Mouse (Mus musculus): ENCODE measurements at regions not wholly inside any gene's neighbourhood (a gene's known extent, or its start where the extent isn't known, plus 50 kb on each side); places are given as distances from the start of the nearest gene placed in this dataset.

- WGBS (ENCODE audit: insufficient replicate concordance), result 62% methylated on average over 1 of the region's 1 CpGs
- H3K27ac ChIP-seq, result no peak overlapping the region
- no peaks in the 10 kb centered on the region for H3K4me1 ChIP-seq (replicated peaks; ENCODE audit: control insufficient read depth in 2 of 2, insufficient read depth in 2 of 2, low read length in 1 of 2)
- no peaks in the 10 kb centered on the region for H3K9me3 ChIP-seq (ENCODE audit: control insufficient read depth, low read length)
- H3K9ac ChIP-seq (replicated peaks), result no peak overlapping the region
- TF ChIP-seq EP300 (IDR thresholded peaks at IDR 0.05; ENCODE audit: low read depth) (no peak), CTCF (IDR thresholded peaks at IDR 0.05; ENCODE audit: low read depth) (no peak)
- no peaks in the 10 kb centered on the region for H3K36me3 ChIP-seq (replicated peaks; ENCODE audit: control insufficient read depth, insufficient read depth, low read depth)
- ATAC-seq (ENCODE audit: insufficient read depth), result no peak
- H3K27me3 ChIP-seq (ENCODE audit: control insufficient read depth, insufficient read depth, low read length), result no peaks in the 10 kb centered on the region
- H3K4me3 ChIP-seq (ENCODE audit: insufficient read depth in 1 of 2, low read depth in 2 of 2, low read length in 2 of 2), result no peak overlapping the region
- H3K4me2 ChIP-seq (ENCODE audit: low read depth), result no peak overlapping the region
- no peak for DNase-seq (ENCODE audit: low read depth in 3 of 3, low spot score in 3 of 3)
Observed at GRCm38 (mm10) chr8:96012002-96012401, 123.7 kb upstream of the Got2 start.

DNA sequence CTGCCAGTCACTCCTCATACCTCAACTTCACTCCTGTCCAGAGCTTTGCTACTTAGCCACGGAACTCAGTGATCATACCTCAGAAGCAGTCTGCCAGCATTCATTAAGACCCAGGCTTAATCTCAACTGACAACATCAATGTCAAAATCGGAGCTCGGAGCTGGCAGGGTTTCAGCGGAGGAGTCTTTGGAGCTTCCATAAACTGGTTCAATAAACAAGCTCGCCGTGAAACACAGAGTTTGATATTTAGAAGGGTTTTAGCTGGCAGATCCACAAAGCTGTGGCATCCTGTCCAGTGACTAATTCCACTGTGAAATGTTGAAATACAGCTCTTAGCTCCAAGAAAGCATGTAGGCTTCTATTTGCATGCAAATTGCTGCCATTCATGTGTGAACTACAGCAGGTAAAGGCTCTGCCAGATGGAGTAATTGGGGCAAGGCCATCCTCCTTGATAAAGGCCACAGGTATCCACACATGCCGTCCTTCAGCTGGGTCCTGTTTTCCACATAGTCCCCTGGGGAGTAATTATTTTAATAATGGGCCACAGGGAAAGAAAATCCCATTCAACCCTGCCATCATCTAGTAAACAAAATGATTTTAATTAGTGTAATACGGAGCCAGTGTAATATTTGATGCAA lies 103.6 kb upstream of the Got2 start:
- Histone ChIP-seq H3K9ac (replicated peaks) (no peak overlapping the region), H3K27ac (no peak overlapping the region), H3K36me3 (replicated peaks; ENCODE audit: control insufficient read depth, insufficient read depth, low read depth) (no peaks in the 10 kb centered on the region), H3K9me3 (ENCODE audit: control insufficient read depth, low read length) (no peaks in the 10 kb centered on the region), H3K4me1 (replicated peaks; ENCODE audit: control insufficient read depth in 2 of 2, insufficient read depth in 2 of 2, low read length in 1 of 2) (no peaks in the 10 kb centered on the region), H3K4me2 (ENCODE audit: low read depth) (no peak overlapping the region), H3K4me3 (ENCODE audit: insufficient read depth in 1 of 2, low read depth in 2 of 2, low read length in 2 of 2) (no peak overlapping the region), H3K27me3 (ENCODE audit: control insufficient read depth, insufficient read depth, low read length) (no peaks in the 10 kb centered on the region)
- 66% methylated on average over 8 of the region's 8 CpGs for WGBS (ENCODE audit: insufficient replicate concordance)
- ATAC-seq (ENCODE audit: insufficient read depth) (no peak), DNase-seq (ENCODE audit: low read depth in 3 of 3, low spot score in 3 of 3) (no peak)
- no peak for TF ChIP-seq EP300 (IDR thresholded peaks at IDR 0.05; ENCODE audit: low read depth)
- TF ChIP-seq CTCF (IDR thresholded peaks at IDR 0.05; ENCODE audit: low read depth), result no peak

GRCm38 (mm10) chr8:95988616-95989380 lies 100.5 kb upstream of the Got2 start:
- WGBS (ENCODE audit: insufficient replicate concordance), result 68% methylated on average over 4 of the region's 4 CpGs
- TF ChIP-seq CTCF (IDR thresholded peaks at IDR 0.05; ENCODE audit: low read depth) (no peak), EP300 (IDR thresholded peaks at IDR 0.05; ENCODE audit: low read depth) (no peak)
- DNase-seq (ENCODE audit: low read depth in 3 of 3, low spot score in 3 of 3), result no peak
- H3K36me3 ChIP-seq (replicated peaks; ENCODE audit: control insufficient read depth, insufficient read depth, low read depth), result no peaks in the 10 kb centered on the region
- no peaks in the 10 kb centered on the region for H3K27me3 ChIP-seq (ENCODE audit: control insufficient read depth, insufficient read depth, low read length)
- no peak overlapping the region for H3K9ac ChIP-seq (replicated peaks)
- H3K4me2 ChIP-seq (ENCODE audit: low read depth), result no peak overlapping the region
- no peak overlapping the region for H3K4me3 ChIP-seq (ENCODE audit: insufficient read depth in 1 of 2, low read depth in 2 of 2, low read length in 2 of 2)
- H3K4me1 ChIP-seq (replicated peaks; ENCODE audit: control insufficient read depth in 2 of 2, insufficient read depth in 2 of 2, low read length in 1 of 2), result no peaks in the 10 kb centered on the region
- no peaks in the 10 kb centered on the region for H3K9me3 ChIP-seq (ENCODE audit: control insufficient read depth, low read length)
- no peak for ATAC-seq (ENCODE audit: insufficient read depth)
- H3K27ac ChIP-seq, result no peak overlapping the region

DNA sequence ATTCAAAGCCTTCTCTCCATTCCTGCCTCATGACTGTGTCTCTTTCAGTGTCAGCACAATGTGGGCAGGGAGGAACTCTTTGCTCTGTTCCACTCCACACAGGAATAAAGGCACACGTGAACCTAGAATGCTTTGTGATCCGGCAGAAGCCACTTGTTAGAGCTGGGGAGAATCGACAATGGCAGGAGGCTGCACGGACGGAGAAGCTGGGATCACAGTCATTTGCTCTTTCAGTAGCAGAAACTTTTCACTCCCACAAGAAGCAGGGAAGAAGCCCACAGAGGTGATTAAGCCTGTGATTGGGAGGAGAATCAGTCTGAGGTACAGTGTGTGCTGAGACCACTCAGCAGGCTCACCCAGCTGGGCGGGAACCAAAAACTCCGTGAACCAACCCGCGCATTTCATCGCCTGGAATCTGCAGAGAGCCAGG lies 98.7 kb upstream of the Got2 start:
- WGBS (ENCODE audit: insufficient replicate concordance), result 40% methylated on average over 10 of the region's 10 CpGs
- H3K4me2 ChIP-seq (ENCODE audit: low read depth), result no peak overlapping the region
- no peak overlapping the region for H3K9ac ChIP-seq (replicated peaks)
- TF ChIP-seq EP300 (IDR thresholded peaks at IDR 0.05; ENCODE audit: low read depth) (no peak), CTCF (IDR thresholded peaks at IDR 0.05; ENCODE audit: low read depth) (no peak)
- H3K9me3 ChIP-seq (ENCODE audit: control insufficient read depth, low read length), result no peaks in the 10 kb centered on the region
- no peak overlapping the region for H3K27ac ChIP-seq
- H3K4me3 ChIP-seq (ENCODE audit: insufficient read depth in 1 of 2, low read depth in 2 of 2, low read length in 2 of 2), result no peak overlapping the region
- no peaks in the 10 kb centered on the region for H3K27me3 ChIP-seq (ENCODE audit: control insufficient read depth, insufficient read depth, low read length)
- no peaks in the 10 kb centered on the region for H3K4me1 ChIP-seq (replicated peaks; ENCODE audit: control insufficient read depth in 2 of 2, insufficient read depth in 2 of 2, low read length in 1 of 2)
- no peak for ATAC-seq (ENCODE audit: insufficient read depth)
- H3K36me3 ChIP-seq (replicated peaks; ENCODE audit: control insufficient read depth, insufficient read depth, low read depth), result no peaks in the 10 kb centered on the region
- no peak for DNase-seq (ENCODE audit: low read depth in 3 of 3, low spot score in 3 of 3)

GRCm38 (mm10) chr8:95986410-95986809 lies 98.1 kb upstream of the Got2 start:
- no peaks in the 10 kb centered on the region for H3K4me1 ChIP-seq (replicated peaks; ENCODE audit: control insufficient read depth in 2 of 2, insufficient read depth in 2 of 2, low read length in 1 of 2)
- no peak for ATAC-seq (ENCODE audit: insufficient read depth)
- H3K27me3 ChIP-seq (ENCODE audit: control insufficient read depth, insufficient read depth, low read length), result no peaks in the 10 kb centered on the region
- 59% methylated on average over 3 of the region's 3 CpGs for WGBS (ENCODE audit: insufficient replicate concordance)
- no peak overlapping the region for H3K4me2 ChIP-seq (ENCODE audit: low read depth)
- H3K9me3 ChIP-seq (ENCODE audit: control insufficient read depth, low read length), result no peaks in the 10 kb centered on the region
- no peaks in the 10 kb centered on the region for H3K36me3 ChIP-seq (replicated peaks; ENCODE audit: control insufficient read depth, insufficient read depth, low read depth)
- no peak overlapping the region for H3K4me3 ChIP-seq (ENCODE audit: insufficient read depth in 1 of 2, low read depth in 2 of 2, low read length in 2 of 2)
- TF ChIP-seq CTCF (IDR thresholded peaks at IDR 0.05; ENCODE audit: low read depth), result no peak
- TF ChIP-seq EP300 (IDR thresholded peaks at IDR 0.05; ENCODE audit: low read depth), result no peak
- DNase-seq (ENCODE audit: low read depth in 3 of 3, low spot score in 3 of 3), result no peak
- no peak overlapping the region for H3K27ac ChIP-seq
- no peak overlapping the region for H3K9ac ChIP-seq (replicated peaks)
